Mouse (Mus musculus): ENCODE results near the gene Il6ra. TPM values are rescaled to one million over a fixed set of nuclear protein-coding genes. Genes with fewer than 3 reads are reported as not detected.
A peak's percentile ranks its signal among the peaks of the same experiment; 100 is the strongest.

Il6ra gene
- polyA plus RNA-seq, 1 experiment from 2014 or later = 0.45 TPM

DNA sequence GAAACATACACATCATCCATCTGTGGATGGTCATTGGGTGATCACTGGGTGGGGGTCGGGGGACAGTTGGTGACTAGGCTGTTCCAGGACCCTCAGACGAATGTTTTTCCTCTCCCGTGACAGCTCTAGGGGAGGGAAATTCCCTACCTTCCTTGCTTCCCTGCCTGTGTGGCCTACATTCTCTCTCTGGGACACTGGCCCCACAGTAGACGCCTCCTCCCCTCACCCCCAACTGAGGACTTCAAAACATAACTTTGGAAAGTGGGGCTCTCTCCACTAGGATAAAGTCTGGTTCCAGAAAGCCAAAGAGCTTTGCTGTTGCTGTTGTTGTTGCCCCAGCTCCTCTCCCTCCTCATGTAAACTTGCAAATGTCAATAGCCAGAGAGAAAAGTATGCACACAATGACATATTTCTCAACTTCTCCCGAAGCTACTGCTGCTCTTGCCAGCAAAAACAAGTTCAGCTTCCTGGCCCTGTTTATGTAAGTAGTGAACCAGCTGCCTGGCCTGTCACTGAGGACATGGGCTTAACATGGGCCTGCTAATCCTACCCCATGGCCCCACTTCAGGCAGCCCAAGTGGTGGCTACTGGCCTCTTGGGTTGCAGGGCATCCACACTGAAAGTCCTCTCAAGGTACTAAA lies 14.0 kb downstream of the Il6ra start:
- H3K36me3 ChIP-seq (ENCODE audit: control insufficient read depth, insufficient read depth, low read length) = no peaks in the 10 kb centered on the region
- no peak overlapping the region for H3K9ac ChIP-seq (ENCODE audit: low read length)
- no peak overlapping the region for H3K27ac ChIP-seq (ENCODE audit: low read depth, low read length)
- H3K27me3 ChIP-seq (ENCODE audit: control insufficient read depth, insufficient read depth, low read length) = no peaks in the 10 kb centered on the region
- 72% methylated on average over 5 of the region's 5 CpGs for WGBS
- ATAC-seq (ENCODE audit: low FRiP score) = no peak
- no peak overlapping the region for H3K4me3 ChIP-seq (ENCODE audit: low read depth, low read length)
- no peaks in the 10 kb centered on the region for H3K9me3 ChIP-seq (ENCODE audit: control insufficient read depth, low read length)
- DNase-seq (ENCODE audit: low spot score, missing footprints) = no peak
- H3K4me1 ChIP-seq (ENCODE audit: control insufficient read depth, insufficient read depth, low read length) = no peaks in the 10 kb centered on the region
- H3K4me2 ChIP-seq = no peak overlapping the region

DNA sequence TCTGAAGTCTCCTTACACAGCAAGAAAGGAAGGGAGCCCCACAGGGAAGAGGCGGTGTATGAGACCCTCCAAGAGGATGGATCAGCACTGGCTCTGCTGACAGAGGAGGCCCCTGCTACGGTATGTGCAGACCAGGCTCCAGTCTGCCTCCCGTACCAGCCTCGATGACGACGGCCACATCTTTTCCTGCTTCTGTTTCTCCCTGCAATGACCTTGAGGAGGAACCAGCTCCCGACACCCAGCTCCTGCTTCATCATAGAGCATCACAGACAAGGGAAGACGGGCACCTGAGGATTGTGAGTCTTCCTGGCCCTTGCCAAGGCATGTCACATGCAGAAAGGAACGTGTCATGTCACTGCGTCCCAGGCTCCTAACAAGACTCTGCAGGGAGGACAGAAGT lies 15.0 kb downstream of the Il6ra start:
- WGBS = 79% methylated on average over 10 of the region's 10 CpGs
- H3K4me3 ChIP-seq (ENCODE audit: low read depth, low read length) = no peak overlapping the region
- no peak overlapping the region for H3K9ac ChIP-seq (ENCODE audit: low read length)
- DNase-seq (ENCODE audit: low spot score, missing footprints) (no peak), ATAC-seq (ENCODE audit: low FRiP score) (no peak)
- no peaks in the 10 kb centered on the region for H3K36me3 ChIP-seq (ENCODE audit: control insufficient read depth, insufficient read depth, low read length)
- no peaks in the 10 kb centered on the region for H3K9me3 ChIP-seq (ENCODE audit: control insufficient read depth, low read length)
- no peaks in the 10 kb centered on the region for H3K4me1 ChIP-seq (ENCODE audit: control insufficient read depth, insufficient read depth, low read length)
- no peak overlapping the region for H3K4me2 ChIP-seq
- no peak overlapping the region for H3K27ac ChIP-seq (ENCODE audit: low read depth, low read length)
- H3K27me3 ChIP-seq (ENCODE audit: control insufficient read depth, insufficient read depth, low read length) = no peaks in the 10 kb centered on the region

GRCm38 (mm10) chr3:89897204-89897796 lies 15.7 kb downstream of the Il6ra start:
- Histone ChIP-seq H3K9ac (ENCODE audit: low read length) (no peak overlapping the region), H3K27me3 (ENCODE audit: control insufficient read depth, insufficient read depth, low read length) (no peaks in the 10 kb centered on the region), H3K36me3 (ENCODE audit: control insufficient read depth, insufficient read depth, low read length) (no peaks in the 10 kb centered on the region), H3K9me3 (ENCODE audit: control insufficient read depth, low read length) (no peaks in the 10 kb centered on the region), H3K4me1 (ENCODE audit: control insufficient read depth, insufficient read depth, low read length) (no peaks in the 10 kb centered on the region), H3K4me3 (ENCODE audit: low read depth, low read length) (no peak overlapping the region), H3K4me2 (no peak overlapping the region), H3K27ac (ENCODE audit: low read depth, low read length) (no peak overlapping the region)
- DNase-seq (ENCODE audit: low spot score, missing footprints) = peak; percentile 67
- WGBS = 75% methylated on average over 8 of the region's 8 CpGs
- no peak for ATAC-seq (ENCODE audit: low FRiP score)

DNA sequence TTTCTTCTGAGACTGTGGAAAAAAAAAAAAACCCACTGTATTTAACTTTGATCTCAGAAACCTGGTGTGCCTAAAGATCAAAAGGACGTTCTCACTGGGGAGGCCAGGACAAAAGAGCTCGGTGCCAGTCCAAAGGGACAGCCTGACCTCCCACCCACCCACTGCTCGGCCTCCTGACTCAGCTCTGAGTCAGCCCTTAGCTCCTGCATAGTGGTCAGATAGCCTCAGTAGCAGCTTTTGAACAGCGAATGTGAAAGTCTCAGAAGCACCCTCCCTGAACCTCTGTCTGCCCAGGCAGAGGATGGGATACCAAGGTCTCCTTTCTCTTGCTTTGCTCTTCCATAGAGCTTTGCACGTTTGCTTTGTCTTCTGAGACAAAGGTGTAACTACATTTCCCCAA lies 16.4 kb downstream of the Il6ra start:
- Histone ChIP-seq H3K27ac (ENCODE audit: low read depth, low read length) (no peak overlapping the region), H3K9me3 (ENCODE audit: control insufficient read depth, low read length) (no peaks in the 10 kb centered on the region), H3K9ac (ENCODE audit: low read length) (no peak overlapping the region), H3K4me2 (no peak overlapping the region), H3K4me1 (ENCODE audit: control insufficient read depth, insufficient read depth, low read length) (no peaks in the 10 kb centered on the region), H3K36me3 (ENCODE audit: control insufficient read depth, insufficient read depth, low read length) (no peaks in the 10 kb centered on the region), H3K27me3 (ENCODE audit: control insufficient read depth, insufficient read depth, low read length) (no peaks in the 10 kb centered on the region), H3K4me3 (ENCODE audit: low read depth, low read length) (no peak overlapping the region)
- peak; percentile 67 for DNase-seq (ENCODE audit: low spot score, missing footprints)
- ATAC-seq (ENCODE audit: low FRiP score) = no peak
- 24% methylated on average over 5 of the region's 5 CpGs for WGBS

DNA sequence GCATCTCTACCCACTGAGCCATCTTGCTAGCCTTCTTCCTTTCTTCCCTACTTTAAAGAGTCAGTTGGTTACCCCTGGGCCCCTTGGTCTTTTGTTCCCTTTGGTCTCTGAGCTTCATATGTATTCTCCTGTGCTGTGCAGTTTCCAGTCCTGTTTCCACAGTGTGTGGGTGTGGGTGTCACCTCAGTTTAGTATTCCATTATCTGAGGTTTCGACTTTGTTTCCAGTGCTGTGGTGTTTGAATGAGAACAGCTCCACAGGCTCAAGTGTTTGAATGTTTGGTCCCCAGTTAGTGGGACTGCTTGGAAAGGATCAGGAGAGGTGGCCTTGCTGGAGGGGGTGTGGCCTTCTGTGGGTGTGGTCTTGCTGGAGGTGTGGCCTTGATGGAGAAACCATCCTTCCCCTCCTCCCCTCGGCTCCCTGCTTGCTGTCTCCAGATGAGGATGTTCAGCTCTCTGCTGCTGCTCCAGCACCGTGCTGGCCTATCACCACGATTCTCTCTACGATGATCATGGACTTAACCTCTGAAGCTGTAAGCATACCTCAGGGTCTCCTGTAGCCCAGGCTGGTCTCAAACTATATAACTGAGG lies 20.4 kb downstream of the Il6ra start:
- Histone ChIP-seq H3K4me2 (no peak overlapping the region), H3K27me3 (ENCODE audit: control insufficient read depth, insufficient read depth, low read length) (no peaks in the 10 kb centered on the region), H3K36me3 (ENCODE audit: control insufficient read depth, insufficient read depth, low read length) (no peaks in the 10 kb centered on the region), H3K9me3 (ENCODE audit: control insufficient read depth, low read length) (no peaks in the 10 kb centered on the region), H3K9ac (ENCODE audit: low read length) (no peak overlapping the region), H3K27ac (ENCODE audit: low read depth, low read length) (no peak overlapping the region), H3K4me3 (ENCODE audit: low read depth, low read length) (no peak overlapping the region), H3K4me1 (ENCODE audit: control insufficient read depth, insufficient read depth, low read length) (no peaks in the 10 kb centered on the region)
- DNase-seq (ENCODE audit: low spot score, missing footprints) (peak; percentile 35), ATAC-seq (ENCODE audit: low FRiP score) (no peak)
- WGBS = 83% methylated on average over 5 of the region's 5 CpGs

GRCm38 (mm10) chr3:89891696-89892095 lies 21.3 kb downstream of the Il6ra start:
- no peak overlapping the region for H3K27ac ChIP-seq (ENCODE audit: low read depth, low read length)
- no peak overlapping the region for H3K4me2 ChIP-seq
- H3K9me3 ChIP-seq (ENCODE audit: control insufficient read depth, low read length) = no peaks in the 10 kb centered on the region
- H3K9ac ChIP-seq (ENCODE audit: low read length) = no peak overlapping the region
- no peaks in the 10 kb centered on the region for H3K27me3 ChIP-seq (ENCODE audit: control insufficient read depth, insufficient read depth, low read length)
- no peak for ATAC-seq (ENCODE audit: low FRiP score)
- H3K36me3 ChIP-seq (ENCODE audit: control insufficient read depth, insufficient read depth, low read length) = no peaks in the 10 kb centered on the region
- no peak for DNase-seq (ENCODE audit: low spot score, missing footprints)
- no peaks in the 10 kb centered on the region for H3K4me1 ChIP-seq (ENCODE audit: control insufficient read depth, insufficient read depth, low read length)
- no peak overlapping the region for H3K4me3 ChIP-seq (ENCODE audit: low read depth, low read length)

GRCm38 (mm10) chr3:89889841-89890430 lies 23.1 kb downstream of the Il6ra start:
- no peaks in the 10 kb centered on the region for H3K4me1 ChIP-seq (ENCODE audit: control insufficient read depth, insufficient read depth, low read length)
- no peak overlapping the region for H3K27ac ChIP-seq (ENCODE audit: low read depth, low read length)
- no peak overlapping the region for H3K4me3 ChIP-seq (ENCODE audit: low read depth, low read length)
- no peak overlapping the region for H3K9ac ChIP-seq (ENCODE audit: low read length)
- no peaks in the 10 kb centered on the region for H3K36me3 ChIP-seq (ENCODE audit: control insufficient read depth, insufficient read depth, low read length)
- no peaks in the 10 kb centered on the region for H3K27me3 ChIP-seq (ENCODE audit: control insufficient read depth, insufficient read depth, low read length)
- ATAC-seq (ENCODE audit: low FRiP score) (no peak), DNase-seq (ENCODE audit: low spot score, missing footprints) (peak; percentile 28)
- H3K4me2 ChIP-seq = no peak overlapping the region
- H3K9me3 ChIP-seq (ENCODE audit: control insufficient read depth, low read length) = no peaks in the 10 kb centered on the region
- whole genome bisulfite sequencing = 78% methylated on average over 8 of the region's 8 CpGs

DNA sequence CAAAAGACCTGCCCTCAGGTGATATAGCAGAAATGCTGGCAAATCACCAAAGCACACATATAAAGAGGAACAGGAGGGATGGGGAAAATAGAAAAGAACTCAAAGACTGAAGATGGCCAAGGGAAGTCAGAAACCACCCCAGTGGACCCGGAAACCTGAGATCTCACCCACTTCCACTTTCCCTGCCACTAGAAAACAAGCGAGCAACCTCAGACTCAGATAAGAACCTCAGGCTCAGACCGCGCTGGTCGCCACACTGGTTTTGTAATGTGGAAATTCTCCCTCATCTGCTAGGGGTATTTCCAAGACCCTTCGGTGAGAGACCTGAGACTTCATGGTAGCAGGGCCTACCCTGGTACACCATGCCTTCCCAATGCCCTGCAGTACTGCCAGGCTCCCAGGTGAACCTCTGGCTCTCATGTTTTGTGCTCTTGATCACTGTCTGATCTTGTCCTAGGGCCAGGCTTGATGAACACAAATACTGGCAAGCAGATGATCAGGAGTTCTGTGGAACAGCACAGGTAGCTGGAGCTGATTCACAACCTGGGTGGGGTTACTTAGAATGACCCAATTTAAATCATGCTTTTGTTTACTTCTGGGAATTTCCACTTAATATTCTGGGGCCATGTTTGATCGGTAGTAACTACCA lies 25.3 kb downstream of the Il6ra start:
- 84% methylated on average over 7 of the region's 7 CpGs for whole genome bisulfite sequencing
- Histone ChIP-seq H3K4me3 (ENCODE audit: low read depth, low read length) (no peak overlapping the region), H3K27me3 (ENCODE audit: control insufficient read depth, insufficient read depth, low read length) (peaks cover 7% of the 10 kb centered on the region; the same call in 1 of the 2 replicates), H3K36me3 (ENCODE audit: control insufficient read depth, insufficient read depth, low read length) (no peaks in the 10 kb centered on the region), H3K27ac (ENCODE audit: low read depth, low read length) (no peak overlapping the region), H3K4me2 (no peak overlapping the region), H3K9me3 (ENCODE audit: control insufficient read depth, low read length) (no peaks in the 10 kb centered on the region), H3K9ac (ENCODE audit: low read length) (no peak overlapping the region), H3K4me1 (ENCODE audit: control insufficient read depth, insufficient read depth, low read length) (no peaks in the 10 kb centered on the region)
- ATAC-seq (ENCODE audit: low FRiP score) = no peak
- no peak for DNase-seq (ENCODE audit: low spot score, missing footprints)

DNA sequence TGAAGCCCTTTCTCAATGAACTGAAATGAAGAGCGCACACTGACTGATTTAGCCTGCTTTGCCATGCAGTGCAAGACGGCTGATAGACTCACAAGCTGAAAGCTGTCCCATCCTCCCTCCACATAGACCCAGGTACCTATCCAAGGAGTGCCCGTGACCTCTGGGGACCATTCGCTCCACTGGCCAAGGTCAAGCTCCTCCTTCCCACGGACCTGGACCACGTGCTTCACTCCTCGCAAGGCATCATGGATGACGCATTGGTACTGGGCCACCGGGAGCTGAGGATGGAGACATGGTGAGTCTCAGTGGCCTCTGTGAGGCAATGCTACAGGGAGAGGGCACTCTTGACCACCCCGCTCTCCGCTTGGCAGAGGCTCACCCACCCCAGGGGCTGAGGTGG lies 27.2 kb downstream of the Il6ra start:
- 92% methylated on average over 11 of the region's 11 CpGs for WGBS
- Histone ChIP-seq H3K36me3 (ENCODE audit: control insufficient read depth, insufficient read depth, low read length) (no peaks in the 10 kb centered on the region), H3K9ac (ENCODE audit: low read length) (no peak overlapping the region), H3K4me1 (ENCODE audit: control insufficient read depth, insufficient read depth, low read length) (no peaks in the 10 kb centered on the region), H3K27me3 (ENCODE audit: control insufficient read depth, insufficient read depth, low read length) (peaks cover 12% of the 10 kb centered on the region), H3K9me3 (ENCODE audit: control insufficient read depth, low read length) (no peaks in the 10 kb centered on the region), H3K4me2 (no peak overlapping the region), H3K4me3 (ENCODE audit: low read depth, low read length) (no peak overlapping the region), H3K27ac (ENCODE audit: low read depth, low read length) (no peak overlapping the region)
- peak; percentile 49 for DNase-seq (ENCODE audit: low spot score, missing footprints)
- no peak for ATAC-seq (ENCODE audit: low FRiP score)
